Mouse (Mus musculus): ENCODE measurements around the gene Fbxw21.

DNA sequence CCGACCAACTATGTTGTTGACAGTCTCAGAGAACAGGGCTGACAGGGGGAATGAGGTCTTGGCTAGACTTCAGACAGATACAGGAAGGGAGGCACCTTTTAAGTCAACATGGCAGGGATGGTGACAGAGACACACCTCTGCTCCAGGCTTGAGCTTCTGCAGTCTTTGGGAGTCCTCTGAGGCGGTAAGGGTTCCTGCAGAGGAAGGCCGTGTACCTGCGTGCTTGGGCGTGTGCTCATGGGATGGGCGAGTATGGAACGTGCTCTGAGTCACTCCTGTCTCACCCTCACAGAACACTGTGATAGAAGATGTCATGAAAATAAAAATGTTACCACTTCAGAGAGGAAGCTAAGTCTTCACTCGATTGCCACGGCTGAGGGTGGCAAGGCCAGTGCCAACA, 42.3 kb downstream of the Fbxw21 start:
- TF ChIP-seq CTCF (conservative IDR thresholded peaks at IDR 0.05; ENCODE audit: insufficient read depth, insufficient read length, low read depth, low read length): 0 out of 2 replicates have a peak, but pooled peaks have one; percentile 1
- TF ChIP-seq POLR2A (IDR thresholded peaks at IDR 0.05; ENCODE audit: low read depth, low read length): no peak
